Mouse (Mus musculus): ENCODE measurements around the gene Fam124b. TPM values are rescaled to one million over a fixed set of nuclear protein-coding genes. Genes with fewer than 3 reads are reported as not detected.

Fam124b gene
- polyA plus RNA-seq, 1 experiment from 2014 or later = 1.4 TPM

DNA sequence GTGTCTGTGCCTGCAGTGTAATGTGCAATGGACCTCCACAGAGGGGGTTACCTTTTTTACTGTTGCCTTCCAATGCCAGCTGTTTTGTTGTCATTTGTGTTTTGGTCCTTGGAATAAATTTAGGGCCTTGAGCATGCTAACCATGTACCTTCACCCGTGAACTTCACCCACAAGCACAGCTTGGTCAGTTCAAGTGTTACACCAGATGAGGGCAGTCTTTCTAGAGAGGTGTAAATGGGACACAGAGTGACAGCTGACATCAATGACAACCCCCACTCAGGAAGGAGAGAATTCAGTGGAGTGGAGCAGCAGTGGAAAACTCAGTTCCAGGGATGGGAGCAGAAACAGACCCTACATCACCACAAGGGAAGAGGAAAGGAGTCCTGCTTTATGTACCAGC lies 12.3 kb upstream of the Fam124b start:
- ATAC-seq (replicated peaks; ENCODE audit: insufficient number of reproducible peaks, insufficient read depth, low FRiP score, low read depth) = no peak
- no peaks in the 10 kb centered on the region for H3K9me3 ChIP-seq (replicated peaks)
- H3K9ac ChIP-seq = no peak overlapping the region
- H3K27me3 ChIP-seq = no peaks in the 10 kb centered on the region
- no peaks in the 10 kb centered on the region; the same call in 1 of the 2 replicates for H3K4me1 ChIP-seq (replicated peaks)
- 67% methylated on average over 1 of the region's 1 CpGs for WGBS
- H3K27ac ChIP-seq = no peak overlapping the region
- H3K4me3 ChIP-seq = no peak overlapping the region
- no peak overlapping the region for H3K4me2 ChIP-seq
- H3K36me3 ChIP-seq = no peaks in the 10 kb centered on the region

DNA sequence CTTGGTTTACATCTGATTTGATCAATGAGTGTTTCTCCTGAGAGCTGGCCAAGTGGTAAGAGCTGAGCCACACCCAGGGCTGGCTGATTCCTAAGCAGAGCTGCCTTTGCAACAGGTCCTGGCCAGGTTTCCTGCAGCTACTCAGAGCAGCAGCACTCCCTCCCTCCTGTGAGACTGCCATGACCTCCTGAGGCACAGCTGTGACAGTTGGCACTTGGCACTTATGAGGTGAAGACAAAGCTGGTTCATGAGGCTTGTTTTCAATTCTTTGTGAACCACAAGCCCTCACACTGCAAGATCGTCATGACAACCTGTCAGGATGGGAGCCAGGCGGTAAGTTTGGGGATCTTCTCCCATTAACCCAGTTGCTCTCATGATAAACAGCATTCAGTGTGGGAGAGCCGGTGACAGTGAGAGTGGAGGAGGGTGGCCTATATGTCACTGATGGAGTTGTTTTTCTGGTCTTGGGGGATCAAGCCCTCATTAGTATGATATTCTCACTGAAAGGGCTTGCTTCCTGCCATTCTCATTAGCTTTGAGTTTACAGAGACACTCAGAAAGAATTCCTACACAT lies 6.7 kb upstream of the Fam124b start:
- ATAC-seq (replicated peaks; ENCODE audit: insufficient number of reproducible peaks, insufficient read depth, low FRiP score, low read depth) = no peak
- H3K4me3 ChIP-seq = no peak overlapping the region
- peaks cover 8% of the 10 kb centered on the region; the same call in 1 of the 2 replicates for H3K4me1 ChIP-seq (replicated peaks)
- no peak overlapping the region for H3K27ac ChIP-seq
- H3K9ac ChIP-seq = no peak overlapping the region
- H3K4me2 ChIP-seq = no peak overlapping the region
- no peaks in the 10 kb centered on the region for H3K27me3 ChIP-seq
- H3K36me3 ChIP-seq = no peaks in the 10 kb centered on the region
- H3K9me3 ChIP-seq (replicated peaks) = no peaks in the 10 kb centered on the region
- WGBS = 28% methylated on average over 3 of the region's 3 CpGs

DNA sequence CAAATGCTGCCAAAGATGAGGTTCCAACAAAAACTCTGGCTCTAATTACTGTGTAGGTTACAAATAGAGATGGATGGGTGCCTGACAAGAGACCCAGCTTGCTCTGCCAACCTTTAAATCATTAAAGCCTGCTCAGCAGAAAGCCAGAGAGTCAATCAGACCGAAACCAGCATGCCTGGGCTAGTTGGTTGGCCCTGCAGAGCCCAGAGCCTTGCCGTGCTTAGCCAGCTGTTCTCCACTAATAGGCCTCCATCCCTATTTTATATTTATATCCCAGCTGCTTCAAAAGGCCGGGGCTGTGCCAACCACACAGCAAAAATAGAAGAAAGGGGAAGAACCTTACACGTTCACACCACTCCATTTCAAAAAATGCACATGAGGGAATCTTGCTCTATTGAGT lies 2.9 kb upstream of the Fam124b start:
- H3K4me2 ChIP-seq = no peak overlapping the region
- ATAC-seq (replicated peaks; ENCODE audit: insufficient number of reproducible peaks, insufficient read depth, low FRiP score, low read depth) = no peak
- H3K4me3 ChIP-seq = no peak overlapping the region

DNA sequence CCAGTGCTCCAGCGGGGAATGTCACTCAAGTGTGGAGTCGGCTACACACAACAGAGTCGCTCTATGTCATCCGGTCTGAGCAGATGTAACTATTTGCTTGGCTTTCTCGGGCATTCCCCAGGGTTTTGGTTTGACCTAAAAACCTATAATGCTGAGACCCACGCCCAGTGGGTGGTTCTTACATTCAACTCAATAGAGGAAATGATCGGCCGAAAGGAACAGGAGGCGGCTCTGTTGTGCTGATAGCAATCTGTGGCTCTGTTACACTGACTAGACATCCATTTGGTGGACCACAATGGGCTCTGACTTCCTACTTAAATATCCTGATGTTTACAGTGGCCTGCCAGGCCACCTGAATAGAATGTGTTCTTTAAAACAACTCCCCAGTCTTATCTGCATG lies 4.4 kb downstream of the Fam124b start:
- H3K27me3 ChIP-seq = no peaks in the 10 kb centered on the region
- no peak; the same call in 1 of the 2 replicates for ATAC-seq (replicated peaks; ENCODE audit: insufficient number of reproducible peaks, insufficient read depth, low FRiP score, low read depth)
- H3K4me1 ChIP-seq (replicated peaks) = no peaks in the 10 kb centered on the region
- no peak overlapping the region for H3K4me2 ChIP-seq
- no peaks in the 10 kb centered on the region for H3K9me3 ChIP-seq (replicated peaks)
- WGBS = 57% methylated on average over 9 of the region's 9 CpGs
- H3K9ac ChIP-seq = no peak overlapping the region
- H3K36me3 ChIP-seq = no peaks in the 10 kb centered on the region
- H3K27ac ChIP-seq = peak overlapping the region; percentile 71
- H3K4me3 ChIP-seq = peak overlapping the region; percentile 26

More for the DNA sequence above, 2.9 kb upstream of the Fam124b start:
- H3K36me3 ChIP-seq = no peaks in the 10 kb centered on the region
- H3K27me3 ChIP-seq = no peaks in the 10 kb centered on the region
- H3K9ac ChIP-seq = no peak overlapping the region
- H3K4me1 ChIP-seq (replicated peaks) = peaks cover 8% of the 10 kb centered on the region; the same call in 1 of the 2 replicates
- WGBS = 48% methylated on average over 4 of the region's 4 CpGs
- no peak overlapping the region for H3K27ac ChIP-seq
- H3K9me3 ChIP-seq (replicated peaks) = no peaks in the 10 kb centered on the region

DNA sequence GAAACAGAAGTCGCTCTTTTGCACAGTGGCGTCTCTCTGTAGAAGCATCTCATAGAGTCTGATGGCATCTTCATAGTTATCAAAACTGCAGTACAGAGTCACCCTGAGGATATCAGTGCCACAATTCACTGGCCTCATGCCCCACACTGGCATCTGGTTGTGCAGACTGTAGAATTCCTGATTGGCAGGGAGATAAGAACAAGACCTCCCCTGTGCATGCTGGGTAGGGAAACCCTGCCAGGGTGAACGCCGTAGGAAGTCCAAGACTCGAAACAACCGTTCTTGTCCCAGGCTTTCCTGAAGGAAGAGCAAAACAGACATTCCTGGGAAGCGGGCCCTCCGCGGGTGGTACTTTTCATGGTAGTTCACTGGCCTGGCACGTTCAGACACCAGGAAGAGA lies 5.1 kb downstream of the Fam124b start:
- Histone ChIP-seq H3K9me3 (replicated peaks) (no peaks in the 10 kb centered on the region), H3K36me3 (no peaks in the 10 kb centered on the region), H3K9ac (no peak overlapping the region), H3K27me3 (no peaks in the 10 kb centered on the region), H3K4me2 (peak overlapping the region; percentile 19), H3K4me1 (replicated peaks) (no peaks in the 10 kb centered on the region), H3K4me3 (peak overlapping the region; percentile 26), H3K27ac (peak overlapping the region; percentile 71)
- WGBS = 75% methylated on average over 10 of the region's 10 CpGs
- no peak for ATAC-seq (replicated peaks; ENCODE audit: insufficient number of reproducible peaks, insufficient read depth, low FRiP score, low read depth)

DNA sequence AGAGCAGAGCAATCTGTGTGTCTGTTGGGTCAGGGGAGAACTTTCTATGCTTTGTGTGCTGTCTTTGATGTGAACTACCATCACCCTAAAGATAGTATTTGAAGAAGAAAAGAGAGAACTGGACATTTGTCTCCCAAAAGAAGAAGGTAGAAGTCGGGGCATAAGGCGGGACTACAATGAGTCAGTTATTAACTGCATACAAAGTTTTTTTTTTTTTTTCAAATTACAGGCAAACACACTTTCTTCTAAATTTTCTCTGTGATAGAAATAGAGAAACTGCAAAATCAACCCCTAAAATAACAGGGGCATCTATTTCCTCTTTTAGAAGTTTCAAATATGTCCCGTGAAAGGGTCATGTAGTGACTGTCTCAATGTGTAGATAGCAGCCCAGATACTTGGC lies 16.0 kb downstream of the Fam124b start:
- 0 out of 2 replicates have a peak, but pooled peaks cover 5% of the 10 kb centered on the region for H3K36me3 ChIP-seq
- WGBS = 68% methylated on average over 3 of the region's 3 CpGs
- no peak overlapping the region for H3K27ac ChIP-seq
- no peak overlapping the region for H3K4me2 ChIP-seq
- H3K9ac ChIP-seq = no peak overlapping the region
- H3K9me3 ChIP-seq (replicated peaks) = no peaks in the 10 kb centered on the region
- peaks cover 4% of the 10 kb centered on the region; the same call in 1 of the 2 replicates for H3K4me1 ChIP-seq (replicated peaks)
- no peak for ATAC-seq (replicated peaks; ENCODE audit: insufficient number of reproducible peaks, insufficient read depth, low FRiP score, low read depth)
- no peak overlapping the region for H3K4me3 ChIP-seq
- no peaks in the 10 kb centered on the region for H3K27me3 ChIP-seq

DNA sequence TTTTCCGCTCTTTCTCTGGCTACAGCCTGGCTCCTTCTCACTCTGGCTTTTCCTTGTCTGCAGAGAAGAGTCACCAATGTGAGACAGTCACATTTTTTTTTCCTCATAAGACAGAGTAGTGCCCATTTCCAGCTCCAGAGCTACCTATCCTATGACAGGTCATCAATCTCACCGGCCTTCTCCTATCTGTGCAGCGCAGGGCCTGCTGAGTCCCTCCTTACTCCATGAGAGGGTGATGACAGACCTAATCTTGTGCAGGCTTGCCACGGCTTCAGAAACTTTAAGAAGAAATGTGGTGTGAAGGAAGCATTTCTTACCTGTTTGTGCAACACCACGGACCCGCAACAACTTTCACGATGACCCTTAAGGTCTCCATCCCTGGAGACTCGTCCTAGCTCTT lies 25.4 kb downstream of the Fam124b start:
- no peak overlapping the region for H3K4me2 ChIP-seq
- no peaks in the 10 kb centered on the region for H3K9me3 ChIP-seq (replicated peaks)
- no peaks in the 10 kb centered on the region for H3K36me3 ChIP-seq
- H3K9ac ChIP-seq = no peak overlapping the region
- no peak overlapping the region for H3K4me3 ChIP-seq
- no peak overlapping the region for H3K27ac ChIP-seq
- 41% methylated on average over 8 of the region's 8 CpGs for WGBS
- H3K27me3 ChIP-seq = no peaks in the 10 kb centered on the region
- no peak for ATAC-seq (replicated peaks; ENCODE audit: insufficient number of reproducible peaks, insufficient read depth, low FRiP score, low read depth)
- peaks cover 5% of the 10 kb centered on the region; the same call in 1 of the 2 replicates for H3K4me1 ChIP-seq (replicated peaks)

DNA sequence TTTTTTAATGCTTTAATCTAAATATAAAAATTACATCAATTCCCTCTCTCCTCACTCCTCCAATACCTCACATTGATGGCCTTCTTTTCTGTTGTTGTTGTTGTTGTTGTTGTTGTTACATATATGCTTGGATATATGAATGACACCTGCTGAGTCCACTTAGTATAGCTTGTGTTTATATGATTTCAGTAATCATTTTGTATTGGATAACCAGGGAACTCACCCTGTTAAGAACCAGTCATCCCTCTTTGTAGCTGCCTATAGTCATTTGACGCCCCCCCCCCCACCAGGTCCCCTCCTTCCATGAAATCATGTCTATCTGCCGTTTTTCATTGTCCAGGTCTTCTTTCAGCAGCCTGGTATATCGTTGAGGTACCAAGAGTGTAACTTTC lies 36.9 kb downstream of the Fam124b start:
- no peak overlapping the region for H3K9ac ChIP-seq
- no peak for ATAC-seq (replicated peaks; ENCODE audit: insufficient number of reproducible peaks, insufficient read depth, low FRiP score, low read depth)
- H3K4me1 ChIP-seq (replicated peaks) = no peaks in the 10 kb centered on the region
- no peak overlapping the region for H3K4me3 ChIP-seq
- no peak overlapping the region for H3K27ac ChIP-seq
- 49% methylated on average over 3 of the region's 3 CpGs for WGBS
- no peak overlapping the region for H3K4me2 ChIP-seq
- no peaks in the 10 kb centered on the region for H3K9me3 ChIP-seq (replicated peaks)
- no peaks in the 10 kb centered on the region for H3K36me3 ChIP-seq
- no peaks in the 10 kb centered on the region for H3K27me3 ChIP-seq

DNA sequence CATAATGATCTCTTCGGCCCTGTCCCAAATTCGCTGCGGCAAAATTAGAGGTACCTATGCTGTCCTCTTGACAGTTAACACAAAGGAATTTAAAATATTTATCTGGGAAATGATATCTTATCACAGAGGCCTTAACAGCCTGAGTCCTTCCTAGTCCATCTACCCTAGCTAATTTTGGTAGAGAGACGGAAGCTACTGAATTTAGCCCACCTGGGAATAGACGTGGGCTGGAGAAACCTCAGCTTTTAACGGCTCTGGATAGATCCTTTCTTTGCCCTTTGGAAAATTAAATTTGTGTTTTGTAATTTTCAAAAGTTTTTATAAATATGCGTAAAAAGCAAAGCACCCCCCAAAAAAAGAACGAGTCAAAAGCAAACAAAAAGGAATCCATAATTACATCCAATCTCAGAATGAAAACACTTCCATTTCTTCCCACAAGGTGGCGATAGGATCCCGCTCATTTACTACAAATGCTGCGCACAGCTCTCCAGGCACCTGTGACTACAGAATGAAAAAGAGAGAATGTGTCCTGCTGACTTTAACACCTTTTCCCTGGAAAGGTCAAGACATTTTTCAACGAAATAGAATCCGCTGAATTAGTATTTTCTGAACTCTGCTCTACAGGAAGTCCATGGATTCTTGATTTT lies 37.4 kb downstream of the Fam124b start:
- WGBS = 33% methylated on average over 13 of the region's 13 CpGs
- H3K27me3 ChIP-seq = no peaks in the 10 kb centered on the region
- no peak overlapping the region for H3K4me2 ChIP-seq
- no peaks in the 10 kb centered on the region for H3K36me3 ChIP-seq
- H3K9me3 ChIP-seq (replicated peaks) = no peaks in the 10 kb centered on the region
- H3K4me1 ChIP-seq (replicated peaks) = no peaks in the 10 kb centered on the region
- no peak for ATAC-seq (replicated peaks; ENCODE audit: insufficient number of reproducible peaks, insufficient read depth, low FRiP score, low read depth)
- no peak overlapping the region for H3K9ac ChIP-seq
- H3K27ac ChIP-seq = no peak overlapping the region
- no peak overlapping the region for H3K4me3 ChIP-seq

DNA sequence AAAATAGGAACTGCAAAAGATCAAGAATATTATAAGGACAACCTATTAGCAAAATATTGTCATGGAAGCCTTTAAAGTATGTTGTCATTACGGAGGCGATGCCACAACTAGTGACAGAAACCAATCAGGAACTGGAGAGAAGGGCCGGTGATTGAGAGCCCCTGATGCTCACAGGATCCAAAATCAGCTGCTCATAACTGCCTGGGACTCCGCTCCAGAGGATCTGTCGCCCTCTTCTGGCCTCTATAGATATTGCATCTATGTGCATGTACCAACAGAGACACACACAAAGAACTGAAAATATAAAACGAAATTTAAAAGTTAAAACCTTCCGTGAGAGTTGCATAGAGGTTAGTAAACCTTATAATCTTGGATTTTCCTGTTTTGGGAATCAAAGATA lies 38.1 kb downstream of the Fam124b start:
- no peak for ATAC-seq (replicated peaks; ENCODE audit: insufficient number of reproducible peaks, insufficient read depth, low FRiP score, low read depth)
- no peak overlapping the region for H3K9ac ChIP-seq
- WGBS = 57% methylated on average over 7 of the region's 7 CpGs

DNA sequence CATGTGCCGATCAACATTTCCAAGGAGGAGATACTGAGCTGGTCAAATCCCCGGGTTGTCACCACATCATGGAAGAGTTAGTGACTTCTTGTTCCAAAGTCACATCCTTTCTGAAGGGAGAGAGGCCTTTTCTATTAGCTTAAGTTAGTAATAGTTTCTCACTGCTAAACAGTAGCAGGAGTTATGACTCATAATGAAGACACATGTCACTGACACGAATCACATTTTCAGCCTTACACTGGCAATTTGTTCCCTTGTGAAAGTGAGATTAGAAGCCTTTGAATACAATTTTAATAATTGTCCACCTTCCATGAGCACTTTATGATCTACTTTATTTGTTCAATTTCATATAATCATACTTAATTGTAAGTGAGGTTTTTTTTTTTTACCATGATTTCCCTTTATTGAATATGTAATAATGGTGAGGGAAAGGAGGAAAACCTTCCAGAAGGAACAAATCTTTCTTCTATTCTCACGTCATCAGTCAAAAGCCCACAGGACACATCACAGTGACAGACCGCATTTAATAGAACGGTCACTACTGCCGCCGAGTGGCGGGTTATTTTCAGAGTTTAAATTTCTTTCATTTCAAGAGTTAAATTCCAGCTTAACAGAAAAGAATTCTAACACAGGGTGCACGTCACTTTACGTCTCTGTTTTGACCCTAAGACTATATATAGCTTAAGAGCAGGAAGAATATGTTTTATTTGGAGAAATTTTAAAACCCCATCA lies 40.5 kb downstream of the Fam124b start:
- Histone ChIP-seq H3K27me3 (no peaks in the 10 kb centered on the region), H3K27ac (no peak overlapping the region), H3K4me2 (no peak overlapping the region), H3K4me3 (no peak overlapping the region), H3K9me3 (replicated peaks) (no peaks in the 10 kb centered on the region), H3K4me1 (replicated peaks) (no peaks in the 10 kb centered on the region), H3K36me3 (no peaks in the 10 kb centered on the region), H3K9ac (no peak overlapping the region)
- WGBS = 48% methylated on average over 11 of the region's 11 CpGs
- no peak for ATAC-seq (replicated peaks; ENCODE audit: insufficient number of reproducible peaks, insufficient read depth, low FRiP score, low read depth)

More for the DNA sequence above, 38.1 kb downstream of the Fam124b start:
- H3K27me3 ChIP-seq = no peaks in the 10 kb centered on the region
- no peaks in the 10 kb centered on the region for H3K4me1 ChIP-seq (replicated peaks)
- no peaks in the 10 kb centered on the region for H3K9me3 ChIP-seq (replicated peaks)
- no peaks in the 10 kb centered on the region for H3K36me3 ChIP-seq
- H3K4me3 ChIP-seq = no peak overlapping the region
- H3K27ac ChIP-seq = no peak overlapping the region
- H3K4me2 ChIP-seq = no peak overlapping the region

Measured in heart, embryonic 15.5 days (tissue).